Mouse (Mus musculus): ENCODE measurements around the gene S100z.

The S100z gene

GRCm38 (mm10) chr13:95444291-95444690, 34.2 kb downstream of the S100z start:
- no peak for DNase-seq

- peak in 1 of 2 experiments; percentile 13 for DNase-seq
Observed at GRCm38 (mm10) chr13:95443376-95444233, 34.9 kb downstream of the S100z start.

GRCm38 (mm10) chr13:95442901-95443300, 35.6 kb downstream of the S100z start:
- no peak for DNase-seq

- no peak for DNase-seq
Observed at GRCm38 (mm10) chr13:95439569-95439968, 39.0 kb downstream of the S100z start.

- DNase-seq = no peak
Observed at GRCm38 (mm10) chr13:95431760-95432159, 46.8 kb downstream of the S100z start.

GRCm38 (mm10) chr13:95427499-95427898, 51.0 kb downstream of the S100z start:
- DNase-seq = no peak

Measured in lung, postnatal 4 days (tissue).